Mouse (Mus musculus) layer of hippocampus, adult 8-10 months (tissue): ENCODE results near the gene Elac2. TPM values are rescaled to one million over a fixed set of nuclear protein-coding genes. Genes with fewer than 3 reads are reported as not detected.

Experiments used
- DNase-seq, 2 experiments: peaks; one replicate each; pipeline ENCODE4 v3.0.0; 2022; ENCODE audit warnings: low spot score in 2 of 2
- total RNA-seq, 4 experiments: library from RNA; stranded (reverse); gene quantifications; 2 replicates each; pipeline ENCODE4 v1.2.4; 2022

The Elac2 gene
- total RNA-seq, 4 experiments from 2014 or later = 24.0 to 26.5 (median 25.8) TPM

DNA sequence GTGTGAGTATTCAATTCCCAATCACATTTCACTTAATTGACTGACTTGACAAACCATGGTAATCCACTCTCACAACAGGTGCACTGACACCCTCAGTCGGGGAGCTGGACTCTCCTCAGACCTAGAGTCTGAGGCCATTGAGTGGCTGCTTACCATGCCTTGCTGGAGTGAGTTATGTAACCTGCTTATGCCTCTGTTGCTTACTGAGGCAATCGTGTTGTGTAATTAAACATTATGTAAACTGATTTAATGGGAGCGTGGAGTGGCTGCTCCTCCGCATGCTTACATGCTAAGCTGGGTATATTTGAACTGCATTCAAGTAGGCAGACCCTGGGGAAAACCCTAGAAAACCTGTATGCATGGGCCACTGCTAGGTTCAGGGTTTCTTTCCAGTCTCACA is 41.9 kb downstream of the Elac2 start:
- DNase-seq = no peak

DNA sequence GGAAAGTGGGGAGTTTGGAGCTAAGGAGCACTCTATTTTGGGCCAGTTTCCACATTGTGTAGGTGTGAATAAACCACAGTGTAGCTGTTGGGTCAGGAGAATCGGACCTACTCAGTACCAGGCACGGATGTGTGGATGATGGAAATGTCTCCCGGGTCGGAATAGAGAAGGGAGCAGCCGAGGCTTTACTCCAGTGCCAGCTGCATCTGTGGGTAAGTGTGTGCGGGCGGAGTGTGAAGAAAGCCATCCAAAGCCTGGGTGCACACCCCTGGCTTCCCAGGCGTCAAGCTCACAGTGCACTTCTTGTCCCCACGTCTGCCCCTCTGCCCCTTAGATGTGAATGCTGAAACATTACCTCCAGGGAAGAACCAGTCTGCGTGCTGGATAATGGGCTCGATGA is 43.9 kb downstream of the Elac2 start:
- DNase-seq = no peak

DNA sequence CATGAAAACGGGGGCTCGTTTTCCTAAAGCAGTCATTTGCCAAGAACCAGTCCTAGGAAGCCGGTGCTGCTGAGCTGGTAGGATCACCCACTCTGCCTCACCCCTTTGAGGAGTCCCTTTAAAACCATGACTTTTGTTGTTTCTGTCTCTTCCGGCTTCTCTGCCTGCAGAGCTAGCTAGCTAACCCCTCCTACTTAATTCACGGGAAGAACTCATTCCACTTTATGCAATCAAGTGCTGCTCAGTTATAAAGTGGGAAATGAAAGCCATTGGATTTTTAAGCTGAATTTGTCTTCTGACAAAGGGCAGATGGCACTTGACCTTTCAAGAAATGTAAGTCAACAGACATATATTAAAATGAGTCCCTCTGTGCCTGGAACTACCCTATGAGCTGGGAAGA is 49.2 kb downstream of the Elac2 start:
- no peak for DNase-seq

DNA sequence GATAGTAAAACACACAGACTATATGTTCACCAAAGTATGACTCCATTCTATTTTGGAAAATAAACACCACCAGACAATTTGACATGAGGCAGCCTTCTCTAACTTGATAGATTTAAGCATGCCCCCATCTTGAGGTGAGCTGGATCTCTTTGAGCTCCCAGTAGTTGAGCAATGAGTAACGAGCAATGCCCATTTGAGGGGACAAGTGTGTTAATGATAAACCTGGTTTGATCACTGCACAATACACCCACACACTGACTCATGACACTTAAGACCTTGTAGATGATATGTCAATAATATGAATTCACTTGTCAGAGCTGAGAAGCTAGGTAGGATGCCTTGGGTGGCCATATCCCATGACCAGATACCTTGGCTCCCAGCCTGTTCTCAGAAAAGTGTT is 51.4 kb downstream of the Elac2 start:
- no peak for DNase-seq

DNA sequence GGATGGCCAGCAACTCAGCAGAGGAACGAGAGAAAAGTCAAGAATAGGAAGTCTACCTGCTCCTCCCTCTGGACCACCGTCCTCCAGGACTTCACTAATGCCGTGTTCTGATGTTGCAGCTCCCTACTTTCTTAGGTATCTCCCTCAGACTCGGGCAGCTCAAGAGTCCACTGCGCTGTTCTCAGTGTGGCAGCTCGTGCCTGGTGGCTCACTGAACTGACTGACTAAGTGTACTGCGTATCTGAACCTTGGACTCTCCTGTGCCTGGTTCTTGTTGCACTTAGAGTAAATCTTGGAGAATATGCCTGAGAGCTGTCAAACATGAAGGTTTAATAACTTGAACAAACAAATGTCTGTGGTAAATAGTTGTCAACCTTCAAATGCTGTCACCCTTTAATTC is 53.4 kb downstream of the Elac2 start:
- no peak for DNase-seq

DNA sequence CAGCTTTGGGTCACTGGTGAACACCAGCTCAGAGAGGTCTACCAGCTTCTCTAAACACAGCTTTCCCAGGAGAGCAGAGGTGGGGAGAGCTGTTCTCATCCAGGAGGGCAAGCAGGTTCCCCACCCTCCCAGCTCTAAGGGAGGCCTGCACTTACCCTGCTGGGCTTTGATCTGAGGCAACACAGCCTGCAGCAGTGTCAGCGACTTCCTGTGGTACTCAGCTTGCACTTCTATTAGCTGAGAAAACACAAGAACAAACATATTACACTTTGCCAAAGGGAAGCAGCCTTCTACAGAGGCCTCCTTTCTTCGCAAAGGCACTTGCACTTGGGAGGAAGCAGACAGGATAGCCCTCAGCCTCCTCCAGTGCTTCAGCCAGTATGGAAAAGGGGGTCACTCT is 60.2 kb downstream of the Elac2 start:
- DNase-seq = no peak

DNA sequence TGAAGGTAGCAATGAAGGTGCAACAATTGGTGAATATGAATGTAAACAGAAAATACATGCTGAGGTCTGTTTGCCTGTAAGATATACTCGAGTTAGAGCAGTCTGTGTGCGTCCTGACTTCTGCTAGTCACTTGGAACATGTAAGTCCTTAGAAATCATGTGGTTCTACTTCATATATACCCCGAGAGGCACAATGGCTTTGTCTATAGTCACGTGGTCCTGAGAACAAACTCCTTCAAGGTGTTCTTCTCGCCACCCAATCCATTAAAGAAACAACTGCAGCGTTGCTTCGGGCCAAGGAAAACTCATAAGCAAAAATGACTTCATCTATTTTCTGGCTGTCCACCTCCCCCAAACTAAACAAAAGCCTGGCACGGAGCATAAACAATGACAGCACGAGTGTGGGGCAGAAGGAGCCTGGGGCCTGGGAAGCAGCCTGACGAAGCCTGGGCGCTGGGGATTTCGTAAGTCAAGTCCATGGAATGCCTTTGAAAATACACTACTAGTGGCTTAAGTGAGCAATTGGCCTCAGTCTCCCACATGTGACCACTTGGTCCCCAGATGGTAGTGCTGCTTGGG is 60.8 kb downstream of the Elac2 start:
- DNase-seq = no peak

DNA sequence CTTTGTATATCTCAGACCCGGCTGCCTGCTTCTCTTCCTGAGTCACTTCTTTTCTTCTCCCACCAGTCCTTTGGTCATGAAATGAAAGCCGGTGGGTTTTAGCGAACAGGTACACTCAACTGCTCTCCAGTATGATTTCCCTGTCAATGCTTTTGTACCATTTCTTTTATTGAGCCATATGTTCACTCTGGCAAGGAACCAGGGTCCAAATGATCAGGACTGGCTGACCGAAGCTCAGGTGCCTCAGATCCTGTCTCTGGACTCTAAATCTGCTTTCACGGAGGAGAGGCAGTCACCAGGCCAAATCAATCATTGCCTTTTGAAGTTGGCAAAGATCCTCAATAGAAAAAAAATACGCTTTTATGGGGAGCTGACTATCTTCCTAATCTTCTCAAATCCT is 61.7 kb downstream of the Elac2 start:
- no peak for DNase-seq

DNA sequence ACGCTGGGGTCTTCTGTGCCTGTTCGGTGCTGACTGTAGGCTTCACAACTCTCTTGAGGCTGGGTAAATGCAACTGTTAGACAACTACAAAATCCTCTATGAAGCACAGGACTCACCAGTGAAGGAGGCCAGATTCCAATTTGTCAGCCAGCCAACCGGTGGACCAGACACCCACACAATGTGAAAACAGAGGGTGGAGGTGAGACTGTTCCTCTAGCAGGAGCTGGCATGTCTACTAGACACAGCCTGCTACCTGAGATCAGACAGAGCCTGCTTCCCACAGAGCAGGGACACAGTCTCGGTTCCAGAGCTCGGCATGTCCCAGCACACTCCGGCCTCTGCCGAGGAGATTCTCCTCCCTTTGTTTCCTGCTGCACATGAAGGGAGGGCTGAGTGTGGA is 70.3 kb downstream of the Elac2 start:
- no peak for DNase-seq

DNA sequence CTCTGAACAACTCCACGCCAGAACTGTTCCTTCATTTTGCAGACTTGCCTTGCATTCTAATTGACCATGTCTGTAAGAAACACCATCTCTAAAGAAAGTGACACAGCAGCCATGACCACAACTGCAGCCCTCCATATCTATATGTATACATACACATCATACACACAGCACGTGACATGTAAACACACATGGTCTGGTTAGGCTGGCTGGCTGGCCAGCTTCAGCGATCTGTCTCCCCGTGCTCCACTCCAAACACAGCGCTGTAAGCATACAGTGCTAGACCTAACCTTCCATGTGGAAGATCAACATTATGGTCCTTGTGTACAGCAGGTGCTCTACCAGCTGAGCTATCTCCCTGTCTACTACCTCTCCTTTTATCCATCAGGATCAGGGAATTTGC is 72.0 kb downstream of the Elac2 start:
- DNase-seq = no peak

Other genes with a start within 250 kb of the Elac2 start
- gene 1700086D15Rik, start 180.9 kb downstream of the Elac2 start, total RNA-seq = 1 to 10 TPM; 2.1 to 5.2 (median 2.7) TPM
- 100 to 1,000 TPM; 110 to 119 (median 112) TPM for gene Arhgap44, start 183.9 kb downstream of the Elac2 start, total RNA-seq